Comparison of ENCODE assay signal across 10 mouse cellular contexts in genomic region chr4:127368379-127368973, GRCm38 (mm10). TPM values are rescaled to one million over a fixed set of nuclear protein-coding genes. Genes with fewer than 3 reads are reported as not detected.
DNase-seq lines count a peak whose midpoint lies in the region; ATAC-seq lines count a peak whose summit lies in the region.
"Had no signal": no experiment of that assay in that cellular context is flagged by ENCODE, and none has a peak within 500 bp of the region (broad histone marks: within the 10 kb centered on the region; RNA-seq: fewer than 3 reads in every experiment).

No protein-coding gene starts in this region.

- no peaks in the 10 kb centered on the region for H3K36me3 ChIP-seq in liver, embryonic 13.5 days
- H3K36me3 ChIP-seq in neural tube, embryonic 14.5 days (ENCODE audit: control insufficient read depth, insufficient read depth, low read length) = no peaks in the 10 kb centered on the region
- H3K36me3 ChIP-seq: embryonic facial prominence, embryonic 12.5 days had no signal

- 24% methylated on average over 13 of the region's 13 CpGs for WGBS in liver, embryonic 13.5 days (ENCODE audit: insufficient replicate concordance)
- 37% methylated on average over 13 of the region's 13 CpGs for WGBS in neural tube, embryonic 14.5 days

- H3K4me1 ChIP-seq in liver, embryonic 13.5 days (replicated peaks) = no peaks in the 10 kb centered on the region
- 0 out of 2 replicates have a peak, but pooled peaks cover 4% of the 10 kb centered on the region for H3K4me1 ChIP-seq in neural tube, embryonic 14.5 days (ENCODE audit: control insufficient read depth, insufficient read depth, low read length)

- no peak overlapping the region for H3K27ac ChIP-seq in liver, embryonic 13.5 days
- H3K27ac ChIP-seq in neural tube, embryonic 14.5 days (ENCODE audit: low read depth, low read length) = no peak overlapping the region
- H3K27ac ChIP-seq: embryonic facial prominence, embryonic 12.5 days had no signal

- H3K27me3 ChIP-seq in liver, embryonic 13.5 days = no peaks in the 10 kb centered on the region
- no peaks in the 10 kb centered on the region for H3K27me3 ChIP-seq in neural tube, embryonic 14.5 days (ENCODE audit: control insufficient read depth, insufficient read depth, low read length)

- H3K4me3 ChIP-seq in liver, embryonic 13.5 days (replicated peaks) = no peak overlapping the region
- H3K4me3 ChIP-seq in neural tube, embryonic 14.5 days (ENCODE audit: low read depth, low read length) = no peak overlapping the region
- H3K4me3 ChIP-seq: embryonic facial prominence, embryonic 12.5 days; myocyte had no signal

- DNase-seq in ovary, postnatal 10 days (ENCODE audit: low spot score) = peak; percentile 37
- no peak for DNase-seq in ovary, adult 18-20 months (ENCODE audit: low spot score)
- DNase-seq in cerebellum, adult 8-10 months = peak; percentile 74
- peak; percentile 62 for DNase-seq in forelimb bud, embryonic 11.5 days (ENCODE audit: low read depth, low spot score)
- DNase-seq in kidney, adult 9 months = peak; percentile 43
- peak; percentile 17 for DNase-seq in liver, embryonic 13.5 days
- DNase-seq in thymus, postnatal 36 days = peak; percentile 39 to 59

- no peak overlapping the region for H3K4me2 ChIP-seq in liver, embryonic 13.5 days
- H3K4me2 ChIP-seq in neural tube, embryonic 14.5 days (ENCODE audit: low read depth, low read length) = no peak overlapping the region
- H3K4me2 ChIP-seq: embryonic facial prominence, embryonic 12.5 days had no signal

- ATAC-seq in liver, embryonic 13.5 days (ENCODE audit: low read depth) = no peak
- peak; percentile 53; the same call in 1 of the 2 replicates for ATAC-seq in neural tube, embryonic 14.5 days (ENCODE audit: low read depth)

- no peaks in the 10 kb centered on the region for H3K9me3 ChIP-seq in liver, embryonic 13.5 days (replicated peaks)
- H3K9me3 ChIP-seq in neural tube, embryonic 14.5 days (ENCODE audit: control insufficient read depth, low read length) = no peaks in the 10 kb centered on the region
- H3K9me3 ChIP-seq: embryonic facial prominence, embryonic 12.5 days had no signal

- H3K9ac ChIP-seq in liver, embryonic 13.5 days = no peak overlapping the region
- H3K9ac ChIP-seq in neural tube, embryonic 14.5 days (replicated peaks; ENCODE audit: low read depth, low read length) = no peak overlapping the region
- H3K9ac ChIP-seq: embryonic facial prominence, embryonic 12.5 days had no signal

RNA-seq across cellular contexts. Expression of gene Gjb5, which starts 10.5 kb away (rescaled TPM):
- 0.06 and 0.19 TPM in 2 replicates for polyA plus RNA-seq in liver, embryonic 13.5 days (2015; fragmentation: Nextera tagmentation; extraction: Ambion mirVana)
- 0.21 TPM in 1 of 2 replicates, not detected in the other for polyA plus RNA-seq in neural tube, embryonic 14.5 days (2014; fragmentation: Nextera tagmentation; extraction: Ambion mirVana)

RNA-seq across cellular contexts. Expression of gene Gjb4, which starts 14.6 kb away (rescaled TPM):
- polyA plus RNA-seq in liver, embryonic 13.5 days (2015; fragmentation: Nextera tagmentation; extraction: Ambion mirVana) = not detected in 2 replicates
- polyA plus RNA-seq in neural tube, embryonic 14.5 days (2014; fragmentation: Nextera tagmentation; extraction: Ambion mirVana) = not detected in 2 replicates
- polyA plus RNA-seq: embryonic facial prominence, embryonic 12.5 days had no signal

RNA-seq across cellular contexts. Expression of gene Gjb3, which starts 37.8 kb away (rescaled TPM):
- 0.08 and 0.09 TPM in 2 replicates for polyA plus RNA-seq in liver, embryonic 13.5 days (2015; fragmentation: Nextera tagmentation; extraction: Ambion mirVana)
- 0.20 TPM in 1 of 2 replicates, not detected in the other for polyA plus RNA-seq in neural tube, embryonic 14.5 days (2014; fragmentation: Nextera tagmentation; extraction: Ambion mirVana)

RNA-seq across cellular contexts. Expression of gene Gja4, which starts 54.6 kb away (rescaled TPM):
- polyA plus RNA-seq in liver, embryonic 13.5 days (2015; fragmentation: Nextera tagmentation; extraction: Ambion mirVana) = 2.6 and 2.8 TPM in 2 replicates
- 19.6 and 20.9 TPM in 2 replicates for polyA plus RNA-seq in neural tube, embryonic 14.5 days (2014; fragmentation: Nextera tagmentation; extraction: Ambion mirVana)
